Mouse (Mus musculus): ENCODE data around the gene Ucp2. TPM values are rescaled to one million over a fixed set of nuclear protein-coding genes. Genes with fewer than 3 reads are reported as not detected.

Gene Ucp2
- polyA plus RNA-seq, 1 experiment from 2014 or later, result 221 TPM

- Histone ChIP-seq H3K36me3 (ENCODE audit: insufficient read depth, low read length) (peaks cover 12% of the 10 kb centered on the region), H3K4me2 (replicated peaks; ENCODE audit: low read depth, low read length) (peak overlapping the region; percentile 93), H3K4me3 (ENCODE audit: low read length) (peak overlapping the region; percentile 64), H3K27ac (ENCODE audit: low read length) (peak overlapping the region; percentile 87), H3K4me1 (ENCODE audit: insufficient read depth, low read length) (peaks cover 36% of the 10 kb centered on the region), H3K9ac (replicated peaks; ENCODE audit: low read length) (peak overlapping the region; percentile 67), H3K27me3 (ENCODE audit: insufficient read depth, low read length) (no peaks in the 10 kb centered on the region), H3K9me3 (ENCODE audit: low read length) (no peaks in the 10 kb centered on the region)
- peak; percentile 37 for ATAC-seq (ENCODE audit: low FRiP score, low TSS enrichment)
- WGBS, result 2% methylated on average over 28 of the region's 36 CpGs
Measured at GRCm38 (mm10) chr7:100492391-100493116, 583 bp upstream of the Ucp2 start.

DNA sequence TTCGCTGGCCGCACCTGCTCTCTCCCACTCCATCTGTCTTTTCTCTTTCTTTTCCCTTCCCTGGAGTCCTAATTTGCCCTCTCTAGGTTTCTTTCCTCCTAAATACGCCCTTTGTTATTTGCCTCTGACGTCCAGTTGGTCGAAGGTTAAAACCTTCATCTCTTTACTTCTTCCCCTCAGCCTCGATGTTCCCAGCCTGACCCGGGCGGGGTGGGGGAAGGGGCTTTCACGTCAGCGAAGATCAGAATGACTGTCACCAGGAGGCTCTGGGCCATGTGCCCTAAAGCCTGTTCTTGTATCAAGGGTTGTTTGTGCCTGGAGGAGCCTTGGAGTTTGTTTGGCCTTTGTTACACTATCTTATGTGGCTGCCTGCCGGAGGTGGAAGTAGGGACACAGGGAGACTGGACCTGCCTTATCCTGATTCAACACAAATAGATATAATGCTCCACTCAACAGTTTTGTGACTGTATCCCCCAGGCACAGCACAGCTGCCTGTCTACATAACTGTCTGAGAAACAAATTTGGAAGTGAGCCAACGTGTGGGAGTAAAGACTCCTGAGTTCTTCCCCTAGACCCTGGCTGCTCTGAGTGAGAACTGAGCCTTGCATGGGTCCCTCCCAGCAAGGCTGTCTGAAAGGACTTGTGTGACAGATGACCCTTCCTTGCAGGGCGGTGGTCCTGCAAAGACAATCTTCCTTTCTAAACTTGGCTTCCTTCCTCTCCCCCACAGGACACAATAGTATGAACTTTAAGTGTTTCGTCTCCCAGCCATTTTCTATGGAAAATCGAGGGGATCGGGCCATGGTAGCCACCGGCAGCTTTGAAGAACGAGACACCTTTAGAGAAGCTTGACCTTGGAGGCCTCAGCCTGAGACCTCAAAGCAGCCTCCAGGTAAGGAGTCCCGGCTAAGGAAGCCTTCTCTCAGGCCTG, 612 bp downstream of the Ucp2 start:
- ATAC-seq (ENCODE audit: low FRiP score, low TSS enrichment), result peak; percentile 39

GRCm38 (mm10) chr7:100494415-100494831, 1.3 kb downstream of the Ucp2 start:
- Histone ChIP-seq H3K27me3 (ENCODE audit: insufficient read depth, low read length) (no peaks in the 10 kb centered on the region), H3K9me3 (ENCODE audit: low read length) (no peaks in the 10 kb centered on the region), H3K36me3 (ENCODE audit: insufficient read depth, low read length) (peaks cover 26% of the 10 kb centered on the region), H3K4me2 (replicated peaks; ENCODE audit: low read depth, low read length) (peak overlapping the region; percentile 93), H3K4me1 (ENCODE audit: insufficient read depth, low read length) (peaks cover 35% of the 10 kb centered on the region), H3K9ac (replicated peaks; ENCODE audit: low read length) (peak overlapping the region; percentile 67), H3K4me3 (ENCODE audit: low read length) (peak overlapping the region; percentile 64), H3K27ac (ENCODE audit: low read length) (peak overlapping the region; percentile 87)
- ATAC-seq (ENCODE audit: low FRiP score, low TSS enrichment), result peak; percentile 16; the same call in 1 of the 2 replicates
- 71% methylated on average over 7 of the region's 7 CpGs for WGBS

More for the DNA sequence above, 612 bp downstream of the Ucp2 start:
- Histone ChIP-seq H3K27me3 (ENCODE audit: insufficient read depth, low read length) (no peaks in the 10 kb centered on the region), H3K27ac (ENCODE audit: low read length) (peak overlapping the region; percentile 87), H3K4me2 (replicated peaks; ENCODE audit: low read depth, low read length) (peak overlapping the region; percentile 93), H3K36me3 (ENCODE audit: insufficient read depth, low read length) (peaks cover 20% of the 10 kb centered on the region), H3K9ac (replicated peaks; ENCODE audit: low read length) (peak overlapping the region; percentile 67), H3K9me3 (ENCODE audit: low read length) (no peaks in the 10 kb centered on the region), H3K4me3 (ENCODE audit: low read length) (peak overlapping the region; percentile 64), H3K4me1 (ENCODE audit: insufficient read depth, low read length) (peaks cover 35% of the 10 kb centered on the region)
- 12% methylated on average over 19 of the region's 19 CpGs for WGBS

DNA sequence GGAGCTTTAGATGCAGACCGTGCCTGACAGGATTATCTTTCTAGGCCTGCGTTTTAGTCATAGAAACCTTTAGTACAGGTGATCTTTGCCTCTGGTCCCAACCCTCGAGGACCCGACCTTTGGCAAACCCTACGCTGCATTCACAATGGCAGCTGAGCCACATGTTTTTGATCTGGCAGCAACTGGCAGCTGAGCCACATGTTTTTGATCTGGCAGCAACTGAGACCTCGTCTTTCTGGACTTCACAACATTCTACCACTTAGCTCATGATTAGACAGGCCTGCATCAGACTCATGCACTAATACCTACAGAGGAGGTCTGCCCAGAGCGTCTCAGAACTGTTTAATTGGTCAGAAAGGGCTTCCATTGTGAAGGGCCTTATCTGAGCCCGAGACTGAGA, 1.9 kb downstream of the Ucp2 start:
- Histone ChIP-seq H3K36me3 (ENCODE audit: insufficient read depth, low read length) (peaks cover 32% of the 10 kb centered on the region), H3K4me3 (ENCODE audit: low read length) (peak overlapping the region; percentile 21), H3K4me2 (replicated peaks; ENCODE audit: low read depth, low read length) (peak overlapping the region; percentile 93), H3K27me3 (ENCODE audit: insufficient read depth, low read length) (no peaks in the 10 kb centered on the region), H3K4me1 (ENCODE audit: insufficient read depth, low read length) (peaks cover 35% of the 10 kb centered on the region), H3K9me3 (ENCODE audit: low read length) (no peaks in the 10 kb centered on the region), H3K9ac (replicated peaks; ENCODE audit: low read length) (peak overlapping the region; percentile 46), H3K27ac (ENCODE audit: low read length) (peak overlapping the region; percentile 84)
- 40% methylated on average over 8 of the region's 8 CpGs for WGBS
- no peak for ATAC-seq (ENCODE audit: low FRiP score, low TSS enrichment)

DNA sequence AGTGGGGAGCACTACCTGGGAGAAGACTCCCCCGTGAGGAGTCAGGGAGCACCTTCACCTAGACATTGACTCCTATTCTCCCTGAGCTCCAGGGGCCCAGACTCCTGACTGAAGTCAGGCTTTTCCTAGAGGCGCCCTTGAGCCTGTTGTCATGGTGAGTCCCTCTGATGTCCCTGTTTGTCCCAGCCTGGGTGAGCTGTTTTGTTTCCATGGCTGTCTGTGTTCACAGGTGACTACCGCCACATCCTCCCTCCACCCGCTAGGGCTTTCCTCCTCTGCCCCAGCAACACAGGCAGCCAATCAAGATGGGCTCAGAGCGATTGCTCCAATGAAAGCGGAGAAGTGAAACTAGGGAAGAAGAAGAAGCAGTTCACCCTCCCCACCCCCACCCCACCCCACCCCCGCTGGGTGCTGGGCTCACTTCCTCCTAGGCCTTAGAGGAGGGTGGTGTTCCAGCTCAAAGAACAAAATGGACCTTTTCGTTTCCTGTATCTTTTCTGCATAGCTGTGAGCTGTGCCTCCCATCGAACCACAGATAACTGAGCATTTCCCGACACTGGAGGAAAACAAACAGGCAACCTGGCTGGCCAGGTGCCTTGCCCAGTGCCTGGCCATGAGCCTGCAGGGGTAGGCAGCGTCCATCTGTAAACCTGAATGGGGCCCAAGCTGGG, 2.6 kb downstream of the Ucp2 start:
- peak overlapping the region; percentile 84 for H3K27ac ChIP-seq (ENCODE audit: low read length)
- H3K4me1 ChIP-seq (ENCODE audit: insufficient read depth, low read length), result peaks cover 35% of the 10 kb centered on the region
- peak; percentile 75 for ATAC-seq (ENCODE audit: low FRiP score, low TSS enrichment)
- peak overlapping the region; percentile 93 for H3K4me2 ChIP-seq (replicated peaks; ENCODE audit: low read depth, low read length)
- no peaks in the 10 kb centered on the region for H3K9me3 ChIP-seq (ENCODE audit: low read length)
- no peaks in the 10 kb centered on the region for H3K27me3 ChIP-seq (ENCODE audit: insufficient read depth, low read length)
- 21% methylated on average over 11 of the region's 11 CpGs for WGBS
- H3K9ac ChIP-seq (replicated peaks; ENCODE audit: low read length), result peak overlapping the region; percentile 47
- H3K4me3 ChIP-seq (ENCODE audit: low read length), result peak overlapping the region; percentile 21
- peaks cover 36% of the 10 kb centered on the region for H3K36me3 ChIP-seq (ENCODE audit: insufficient read depth, low read length)

- H3K27ac ChIP-seq (ENCODE audit: low read length), result peak overlapping the region; percentile 84
- peaks cover 35% of the 10 kb centered on the region for H3K4me1 ChIP-seq (ENCODE audit: insufficient read depth, low read length)
- peaks cover 36% of the 10 kb centered on the region for H3K36me3 ChIP-seq (ENCODE audit: insufficient read depth, low read length)
- H3K4me2 ChIP-seq (replicated peaks; ENCODE audit: low read depth, low read length), result peak overlapping the region; percentile 93
- H3K9me3 ChIP-seq (ENCODE audit: low read length), result no peaks in the 10 kb centered on the region
- ATAC-seq (ENCODE audit: low FRiP score, low TSS enrichment), result no peak
- H3K27me3 ChIP-seq (ENCODE audit: insufficient read depth, low read length), result no peaks in the 10 kb centered on the region
- 75% methylated on average over 6 of the region's 6 CpGs for WGBS
- peak overlapping the region; percentile 21; the same call in 1 of the 2 replicates for H3K4me3 ChIP-seq (ENCODE audit: low read length)
- H3K9ac ChIP-seq (replicated peaks; ENCODE audit: low read length), result peak overlapping the region; percentile 47; the same call in 1 of the 2 replicates
Measured at GRCm38 (mm10) chr7:100496371-100496770, 3.2 kb downstream of the Ucp2 start.

GRCm38 (mm10) chr7:100496791-100497190, 3.7 kb downstream of the Ucp2 start:
- Histone ChIP-seq H3K4me2 (replicated peaks; ENCODE audit: low read depth, low read length) (no peak overlapping the region), H3K27ac (ENCODE audit: low read length) (no peak overlapping the region), H3K4me1 (ENCODE audit: insufficient read depth, low read length) (peaks cover 35% of the 10 kb centered on the region), H3K27me3 (ENCODE audit: insufficient read depth, low read length) (no peaks in the 10 kb centered on the region), H3K4me3 (ENCODE audit: low read length) (no peak overlapping the region), H3K9ac (replicated peaks; ENCODE audit: low read length) (no peak overlapping the region), H3K9me3 (ENCODE audit: low read length) (no peaks in the 10 kb centered on the region), H3K36me3 (ENCODE audit: insufficient read depth, low read length) (peaks cover 36% of the 10 kb centered on the region)
- no peak for ATAC-seq (ENCODE audit: low FRiP score, low TSS enrichment)
- WGBS, result 98% methylated on average over 9 of the region's 9 CpGs

- H3K27ac ChIP-seq (ENCODE audit: low read length), result no peak overlapping the region
- ATAC-seq (ENCODE audit: low FRiP score, low TSS enrichment), result no peak
- H3K9me3 ChIP-seq (ENCODE audit: low read length), result no peaks in the 10 kb centered on the region
- H3K4me1 ChIP-seq (ENCODE audit: insufficient read depth, low read length), result peaks cover 32% of the 10 kb centered on the region
- H3K4me2 ChIP-seq (replicated peaks; ENCODE audit: low read depth, low read length), result no peak overlapping the region
- no peak overlapping the region for H3K9ac ChIP-seq (replicated peaks; ENCODE audit: low read length)
- H3K27me3 ChIP-seq (ENCODE audit: insufficient read depth, low read length), result no peaks in the 10 kb centered on the region
- H3K36me3 ChIP-seq (ENCODE audit: insufficient read depth, low read length), result peaks cover 36% of the 10 kb centered on the region
- H3K4me3 ChIP-seq (ENCODE audit: low read length), result no peak overlapping the region
- 76% methylated on average over 4 of the region's 4 CpGs for WGBS
Measured at GRCm38 (mm10) chr7:100497402-100497801, 4.3 kb downstream of the Ucp2 start.

GRCm38 (mm10) chr7:100497982-100498381, 4.8 kb downstream of the Ucp2 start:
- no peak for ATAC-seq (ENCODE audit: low FRiP score, low TSS enrichment)
- Histone ChIP-seq H3K4me1 (ENCODE audit: insufficient read depth, low read length) (peaks cover 32% of the 10 kb centered on the region), H3K27me3 (ENCODE audit: insufficient read depth, low read length) (no peaks in the 10 kb centered on the region), H3K36me3 (ENCODE audit: insufficient read depth, low read length) (peaks cover 36% of the 10 kb centered on the region), H3K4me2 (replicated peaks; ENCODE audit: low read depth, low read length) (no peak overlapping the region), H3K9me3 (ENCODE audit: low read length) (no peaks in the 10 kb centered on the region), H3K27ac (ENCODE audit: low read length) (no peak overlapping the region), H3K9ac (replicated peaks; ENCODE audit: low read length) (no peak overlapping the region), H3K4me3 (ENCODE audit: low read length) (no peak overlapping the region)
- WGBS, result 90% methylated on average over 13 of the region's 13 CpGs
